ENCODE assay signal across 16 mouse cellular contexts in the genomic region with DNA sequence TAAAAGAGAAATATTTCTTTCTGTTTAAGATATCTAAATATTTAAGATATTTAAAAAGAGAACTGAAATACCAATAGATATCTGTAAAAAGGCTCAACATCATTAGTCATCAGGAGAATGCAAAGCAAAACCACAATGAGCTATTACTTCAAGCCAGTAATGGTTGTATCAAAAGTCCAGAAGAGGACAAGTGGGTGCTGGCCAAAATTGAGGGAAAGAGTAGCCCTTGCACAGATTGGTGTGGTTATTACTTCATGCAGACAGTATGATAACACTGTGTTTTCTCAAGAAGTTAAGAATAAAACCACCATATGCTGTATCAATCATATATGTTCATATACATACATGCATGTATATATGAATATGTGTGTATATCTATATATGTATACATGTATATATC.
DNase-seq lines count a peak whose midpoint lies in the region; TF ChIP-seq lines count a peak whose summit lies in the region.
"Had no signal": no experiment of that assay in that cellular context is flagged by ENCODE, and none has a peak within 500 bp of the region (broad histone marks: within the 10 kb centered on the region; RNA-seq: fewer than 3 reads in every experiment).

No protein-coding gene starts in this region.

- no peak overlapping the region for H3K4me3 ChIP-seq in myocyte
- H3K4me3 ChIP-seq: embryonic facial prominence, embryonic 10.5 days; embryonic facial prominence, embryonic 12.5 days; forebrain, embryonic 12.5 days had no signal

- H3K36me3 ChIP-seq in myocyte (ENCODE audit: control insufficient read depth, insufficient read depth) = no peaks in the 10 kb centered on the region
- H3K36me3 ChIP-seq: embryonic facial prominence, embryonic 10.5 days; embryonic facial prominence, embryonic 12.5 days; forebrain, embryonic 12.5 days had no signal

- DNase-seq in 3T3-L1 (ENCODE audit: low read depth, low spot score) (peak; percentile 67), NIH3T3 (ENCODE audit: low read depth) (peak; percentile 61)
- no peak for DNase-seq in urinary bladder, postnatal 36 days (ENCODE audit: low spot score in 2 of 2)
- no peak for DNase-seq in kidney, postnatal 10 days
- DNase-seq: adrenal gland, adult 2 months; adrenal gland, postnatal 14 days; adrenal gland, postnatal 36 days; cerebellum, adult 11-12 months; cerebellum, adult 2 months; cerebellum, adult 9-10 months; cerebellum, postnatal 10 days; cerebellum, postnatal 25 days had no signal

- no peak overlapping the region for H3K4me2 ChIP-seq in myocyte (ENCODE audit: low read depth)
- H3K4me2 ChIP-seq: embryonic facial prominence, embryonic 12.5 days; forebrain, embryonic 12.5 days had no signal

- H3K27me3 ChIP-seq in myocyte (ENCODE audit: control insufficient read depth, insufficient read depth, insufficient read length) = no peaks in the 10 kb centered on the region
- H3K27me3 ChIP-seq: embryonic facial prominence, embryonic 12.5 days; forebrain, embryonic 12.5 days had no signal

- no peak for TF ChIP-seq POLR2A in myocyte (IDR thresholded peaks at IDR 0.05; ENCODE audit: insufficient read length, low read depth)

- no peak overlapping the region for H3ac ChIP-seq in myocyte (ENCODE audit: control insufficient read depth, insufficient read length)

- no peaks in the 10 kb centered on the region for H3K79me2 ChIP-seq in myocyte (ENCODE audit: control insufficient read depth, insufficient read depth)

TF ChIP-seq in myocyte, 11 proteins besides CTCF, POLR2A, EP300 and RAD21:
- TF ChIP-seq CEBPB (IDR thresholded peaks at IDR 0.05; ENCODE audit: insufficient read depth, poor library complexity, severe bottlenecking) (peak; percentile 77), USF1 (IDR thresholded peaks at IDR 0.05; ENCODE audit: low read depth) (no peak), POLR2AphosphoS2 (IDR thresholded peaks at IDR 0.05; ENCODE audit: insufficient read length, low read depth) (no peak), E2F4 (IDR thresholded peaks at IDR 0.05; ENCODE audit: insufficient read depth) (no peak), TCF3 (IDR thresholded peaks at IDR 0.05; ENCODE audit: insufficient read length, low read depth) (no peak), MAX (IDR thresholded peaks at IDR 0.05; ENCODE audit: low read depth) (no peak), MYOG (IDR thresholded peaks at IDR 0.05; ENCODE audit: control insufficient read depth in 1 of 3, insufficient read depth in 1 of 3, insufficient read length in 2 of 3, low read depth in 2 of 3) (no peak)

Comparison
In these comparisons a context has a peak if more than half of its experiments do, and no peak if none do; other contexts are left out.
1. DNase-seq: peak in 3T3-L1 (single experiment) and NIH3T3 (single experiment); none in urinary bladder, postnatal 36 days (0 of 2) and kidney, postnatal 10 days (single experiment).